Mouse (Mus musculus): Measurements from ENCODE around the gene Ccdc60. TPM values are rescaled to one million over a fixed set of nuclear protein-coding genes. Genes with fewer than 3 reads are reported as not detected.
A peak's percentile ranks its signal among the peaks of the same experiment; 100 is the strongest.

Gene Ccdc60
- polyA plus RNA-seq, 1 experiment from 2014 or later, result 2.5 TPM

- H3K36me3 ChIP-seq (ENCODE audit: control insufficient read depth, insufficient read depth, low read length), result no peaks in the 10 kb centered on the region
- no peaks in the 10 kb centered on the region for H3K4me1 ChIP-seq (replicated peaks; ENCODE audit: control insufficient read depth, insufficient read depth, low read length)
- H3K9ac ChIP-seq (ENCODE audit: low read length), result no peak overlapping the region
- H3K4me2 ChIP-seq (ENCODE audit: low read depth, low read length), result no peak overlapping the region
- H3K9me3 ChIP-seq (ENCODE audit: control insufficient read depth, low read length), result no peaks in the 10 kb centered on the region
- H3K27me3 ChIP-seq (ENCODE audit: control insufficient read depth, insufficient read depth, low read depth, low read length), result no peaks in the 10 kb centered on the region
- 51% methylated on average over 8 of the region's 8 CpGs for WGBS
- no peak overlapping the region for H3K27ac ChIP-seq (ENCODE audit: low read length)
- no peak for ATAC-seq (ENCODE audit: low read depth)
- H3K4me3 ChIP-seq (ENCODE audit: low read length), result no peak overlapping the region
Measured at GRCm38 (mm10) chr5:116258321-116258860, 30.4 kb downstream of the Ccdc60 start.

GRCm38 (mm10) chr5:116253914-116254313, 34.9 kb downstream of the Ccdc60 start:
- no peak overlapping the region for H3K27ac ChIP-seq (ENCODE audit: low read length)
- no peak overlapping the region for H3K4me2 ChIP-seq (ENCODE audit: low read depth, low read length)
- no peaks in the 10 kb centered on the region for H3K27me3 ChIP-seq (ENCODE audit: control insufficient read depth, insufficient read depth, low read depth, low read length)
- H3K4me1 ChIP-seq (replicated peaks; ENCODE audit: control insufficient read depth, insufficient read depth, low read length), result no peaks in the 10 kb centered on the region
- WGBS, result 67% methylated on average over 4 of the region's 4 CpGs
- H3K9me3 ChIP-seq (ENCODE audit: control insufficient read depth, low read length), result no peaks in the 10 kb centered on the region
- H3K9ac ChIP-seq (ENCODE audit: low read length), result no peak overlapping the region
- no peak for ATAC-seq (ENCODE audit: low read depth)
- no peak overlapping the region for H3K4me3 ChIP-seq (ENCODE audit: low read length)
- H3K36me3 ChIP-seq (ENCODE audit: control insufficient read depth, insufficient read depth, low read length), result no peaks in the 10 kb centered on the region

GRCm38 (mm10) chr5:116252186-116252585, 36.6 kb downstream of the Ccdc60 start:
- Histone ChIP-seq H3K4me3 (ENCODE audit: low read length) (no peak overlapping the region), H3K4me2 (ENCODE audit: low read depth, low read length) (no peak overlapping the region), H3K9ac (ENCODE audit: low read length) (no peak overlapping the region), H3K9me3 (ENCODE audit: control insufficient read depth, low read length) (no peaks in the 10 kb centered on the region), H3K27ac (ENCODE audit: low read length) (no peak overlapping the region), H3K36me3 (ENCODE audit: control insufficient read depth, insufficient read depth, low read length) (no peaks in the 10 kb centered on the region), H3K4me1 (replicated peaks; ENCODE audit: control insufficient read depth, insufficient read depth, low read length) (no peaks in the 10 kb centered on the region), H3K27me3 (ENCODE audit: control insufficient read depth, insufficient read depth, low read depth, low read length) (no peaks in the 10 kb centered on the region)
- ATAC-seq (ENCODE audit: low read depth), result no peak
- 74% methylated on average over 6 of the region's 6 CpGs for WGBS

GRCm38 (mm10) chr5:116246642-116247041, 42.1 kb downstream of the Ccdc60 start:
- H3K36me3 ChIP-seq (ENCODE audit: control insufficient read depth, insufficient read depth, low read length), result no peaks in the 10 kb centered on the region
- 72% methylated on average over 7 of the region's 7 CpGs for whole genome bisulfite sequencing
- no peak overlapping the region for H3K27ac ChIP-seq (ENCODE audit: low read length)
- no peak overlapping the region for H3K9ac ChIP-seq (ENCODE audit: low read length)
- ATAC-seq (ENCODE audit: low read depth), result no peak
- H3K4me1 ChIP-seq (replicated peaks; ENCODE audit: control insufficient read depth, insufficient read depth, low read length), result no peaks in the 10 kb centered on the region
- H3K4me3 ChIP-seq (ENCODE audit: low read length), result no peak overlapping the region
- no peaks in the 10 kb centered on the region for H3K9me3 ChIP-seq (ENCODE audit: control insufficient read depth, low read length)
- H3K27me3 ChIP-seq (ENCODE audit: control insufficient read depth, insufficient read depth, low read depth, low read length), result no peaks in the 10 kb centered on the region
- H3K4me2 ChIP-seq (ENCODE audit: low read depth, low read length), result no peak overlapping the region

- Histone ChIP-seq H3K27ac (ENCODE audit: low read length) (no peak overlapping the region; the same call in 1 of the 2 replicates), H3K4me3 (ENCODE audit: low read length) (no peak overlapping the region), H3K9me3 (ENCODE audit: control insufficient read depth, low read length) (no peaks in the 10 kb centered on the region), H3K4me2 (ENCODE audit: low read depth, low read length) (no peak overlapping the region), H3K9ac (ENCODE audit: low read length) (no peak overlapping the region), H3K4me1 (replicated peaks; ENCODE audit: control insufficient read depth, insufficient read depth, low read length) (no peaks in the 10 kb centered on the region), H3K27me3 (ENCODE audit: control insufficient read depth, insufficient read depth, low read depth, low read length) (no peaks in the 10 kb centered on the region), H3K36me3 (ENCODE audit: control insufficient read depth, insufficient read depth, low read length) (no peaks in the 10 kb centered on the region)
- WGBS, result 48% methylated on average over 3 of the region's 3 CpGs
- ATAC-seq (ENCODE audit: low read depth), result no peak
Measured at GRCm38 (mm10) chr5:116244476-116244875, 44.3 kb downstream of the Ccdc60 start.

- H3K4me3 ChIP-seq (ENCODE audit: low read length), result no peak overlapping the region
- peak; percentile 82 for ATAC-seq (ENCODE audit: low read depth)
- H3K9me3 ChIP-seq (ENCODE audit: control insufficient read depth, low read length), result no peaks in the 10 kb centered on the region
- H3K36me3 ChIP-seq (ENCODE audit: control insufficient read depth, insufficient read depth, low read length), result no peaks in the 10 kb centered on the region
- H3K9ac ChIP-seq (ENCODE audit: low read length), result no peak overlapping the region
- no peak overlapping the region for H3K27ac ChIP-seq (ENCODE audit: low read length)
- H3K4me1 ChIP-seq (replicated peaks; ENCODE audit: control insufficient read depth, insufficient read depth, low read length), result no peaks in the 10 kb centered on the region
- H3K4me2 ChIP-seq (ENCODE audit: low read depth, low read length), result peak overlapping the region; percentile 10; the same call in 1 of the 2 replicates
- H3K27me3 ChIP-seq (ENCODE audit: control insufficient read depth, insufficient read depth, low read depth, low read length), result no peaks in the 10 kb centered on the region
- 72% methylated on average over 8 of the region's 9 CpGs for WGBS
Measured at GRCm38 (mm10) chr5:116243622-116244021, 45.2 kb downstream of the Ccdc60 start.

- H3K9ac ChIP-seq (ENCODE audit: low read length), result no peak overlapping the region
- 0 out of 2 replicates have a peak, but pooled peaks have one; percentile 23 for ATAC-seq (ENCODE audit: low read depth)
- no peaks in the 10 kb centered on the region for H3K27me3 ChIP-seq (ENCODE audit: control insufficient read depth, insufficient read depth, low read depth, low read length)
- H3K36me3 ChIP-seq (ENCODE audit: control insufficient read depth, insufficient read depth, low read length), result no peaks in the 10 kb centered on the region
- H3K27ac ChIP-seq (ENCODE audit: low read length), result no peak overlapping the region
- 19% methylated on average over 19 of the region's 19 CpGs for WGBS
- 0 out of 2 replicates have a peak, but pooled peaks cover 4% of the 10 kb centered on the region for H3K4me1 ChIP-seq (replicated peaks; ENCODE audit: control insufficient read depth, insufficient read depth, low read length)
- no peak overlapping the region for H3K4me3 ChIP-seq (ENCODE audit: low read length)
- no peaks in the 10 kb centered on the region for H3K9me3 ChIP-seq (ENCODE audit: control insufficient read depth, low read length)
- H3K4me2 ChIP-seq (ENCODE audit: low read depth, low read length), result peak overlapping the region; percentile 35
Measured at GRCm38 (mm10) chr5:116231841-116232643, 56.7 kb downstream of the Ccdc60 start.

GRCm38 (mm10) chr5:116228414-116228813, 60.4 kb downstream of the Ccdc60 start:
- no peaks in the 10 kb centered on the region for H3K36me3 ChIP-seq (ENCODE audit: control insufficient read depth, insufficient read depth, low read length)
- WGBS, result 68% methylated on average over 6 of the region's 6 CpGs
- no peak overlapping the region for H3K27ac ChIP-seq (ENCODE audit: low read length)
- no peaks in the 10 kb centered on the region for H3K27me3 ChIP-seq (ENCODE audit: control insufficient read depth, insufficient read depth, low read depth, low read length)
- H3K4me1 ChIP-seq (replicated peaks; ENCODE audit: control insufficient read depth, insufficient read depth, low read length), result no peaks in the 10 kb centered on the region
- H3K4me2 ChIP-seq (ENCODE audit: low read depth, low read length), result no peak overlapping the region
- H3K4me3 ChIP-seq (ENCODE audit: low read length), result no peak overlapping the region
- no peak for ATAC-seq (ENCODE audit: low read depth)
- no peak overlapping the region for H3K9ac ChIP-seq (ENCODE audit: low read length)
- no peaks in the 10 kb centered on the region for H3K9me3 ChIP-seq (ENCODE audit: control insufficient read depth, low read length)

GRCm38 (mm10) chr5:116224023-116224422, 64.8 kb downstream of the Ccdc60 start:
- no peak for ATAC-seq (ENCODE audit: low read depth)
- 73% methylated on average over 6 of the region's 6 CpGs for WGBS
- no peaks in the 10 kb centered on the region for H3K27me3 ChIP-seq (ENCODE audit: control insufficient read depth, insufficient read depth, low read depth, low read length)
- H3K4me1 ChIP-seq (replicated peaks; ENCODE audit: control insufficient read depth, insufficient read depth, low read length), result no peaks in the 10 kb centered on the region
- no peak overlapping the region for H3K9ac ChIP-seq (ENCODE audit: low read length)
- H3K9me3 ChIP-seq (ENCODE audit: control insufficient read depth, low read length), result no peaks in the 10 kb centered on the region; the same call in 1 of the 2 replicates
- H3K36me3 ChIP-seq (ENCODE audit: control insufficient read depth, insufficient read depth, low read length), result no peaks in the 10 kb centered on the region
- no peak overlapping the region for H3K27ac ChIP-seq (ENCODE audit: low read length)
- H3K4me3 ChIP-seq (ENCODE audit: low read length), result no peak overlapping the region
- no peak overlapping the region for H3K4me2 ChIP-seq (ENCODE audit: low read depth, low read length)

Measured in lung, embryonic 16.5 days (tissue).